Mouse (Mus musculus) midbrain, embryonic 11.5 days (tissue): ENCODE measurements at regions not wholly inside any gene's neighbourhood (a gene's known extent, or its start where the extent isn't known, plus 50 kb on each side); places are given as distances from the start of the nearest gene placed in this dataset.

Experiments
- ATAC-seq: fragments of 200-750 bp; cut with Nextera tagmentation; 2 replicates; pipeline ENCODE4 v1.8.0; 2017; ENCODE audit warnings: moderate TSS enrichment, moderate library complexity; ENCODE audit not compliant: low FRiP score
- DNase-seq: peaks from one replicate; pipeline ENCODE4 v3.0.0; 2015; ENCODE audit warnings: low spot score; ENCODE audit errors: missing footprints
- H3K27ac ChIP-seq: fragments of 300-500 bp; sonication (generic); 2 replicates; pipeline ENCODE4 v1.5.1; 2014; ENCODE audit warnings: low read depth, low read length
- H3K27me3 ChIP-seq: fragments of 300-500 bp; sonication (generic); 2 replicates; pipeline ENCODE4 v1.6.1; 2014; ENCODE audit warnings: mild to moderate bottlenecking, low read length, moderate library complexity, mixed read lengths; ENCODE audit not compliant: control insufficient read depth, insufficient read depth
- H3K36me3 ChIP-seq: fragments of 300-500 bp; sonication (generic); 2 replicates; pipeline ENCODE4 v1.6.1; 2014; ENCODE audit warnings: mild to moderate bottlenecking, low read length, moderate library complexity, mixed read lengths; ENCODE audit not compliant: control insufficient read depth, insufficient read depth
- H3K4me1 ChIP-seq: fragments of 300-500 bp; sonication (generic); 2 replicates; pipeline ENCODE4 v1.6.1; 2014; ENCODE audit warnings: low read length; ENCODE audit not compliant: control insufficient read depth, insufficient read depth
- H3K4me2 ChIP-seq: fragments of 300-500 bp; sonication (generic); 2 replicates; pipeline ENCODE4 v1.6.1; 2014; ENCODE audit warnings: mild to moderate bottlenecking, moderate library complexity
- H3K4me3 ChIP-seq: fragments of 300-500 bp; sonication (generic); 2 replicates; pipeline ENCODE4 v1.5.1; 2014; ENCODE audit warnings: low read depth, low read length
- H3K9ac ChIP-seq: fragments of 300-500 bp; sonication (generic); 2 replicates; pipeline ENCODE4 v1.6.1; 2014; ENCODE audit warnings: low read length
- H3K9me3 ChIP-seq: fragments of 300-500 bp; sonication (generic); 2 replicates; pipeline ENCODE4 v1.6.1; 2016; ENCODE audit warnings: low read length; ENCODE audit not compliant: control insufficient read depth
- WGBS: fragments of 180-500 bp; shearing (Covaris S2); extraction: QIAGEN DNeasy Blood & Tissue Kit; methylation state at CpG from one replicate; pipeline ENCODE4 v1.1.7; 2014; 5-methylcytosine and 5-hydroxymethylcytosine counted together

DNA sequence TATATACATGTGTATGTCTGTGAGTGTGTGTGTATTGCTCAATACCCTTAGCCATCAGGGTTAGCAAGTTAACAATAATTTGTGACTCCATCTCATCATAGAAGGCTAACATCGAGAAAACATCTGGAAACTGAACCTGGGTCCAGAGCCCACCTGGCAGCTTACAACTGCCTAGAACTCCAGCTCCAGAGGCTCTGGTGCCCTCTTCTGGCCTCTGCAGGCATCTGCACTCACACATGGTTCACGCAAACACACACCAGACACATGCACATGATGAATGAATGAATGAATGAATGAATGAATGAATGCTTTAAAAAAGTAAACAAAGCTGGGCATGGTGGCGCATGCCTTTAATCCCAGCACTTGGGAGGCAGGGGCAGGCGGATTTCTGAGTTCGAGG lies 182.8 kb downstream of the Suds3 start:
- Histone ChIP-seq H3K4me1 (no peaks in the 10 kb centered on the region), H3K4me2 (no peak overlapping the region), H3K27ac (no peak overlapping the region), H3K9me3 (no peaks in the 10 kb centered on the region), H3K9ac (no peak overlapping the region), H3K36me3 (no peaks in the 10 kb centered on the region), H3K4me3 (no peak overlapping the region), H3K27me3 (no peaks in the 10 kb centered on the region)
- DNase-seq (no peak), ATAC-seq (no peak)
- WGBS, result 94% methylated on average over 5 of the region's 5 CpGs

- Histone ChIP-seq H3K36me3 (no peaks in the 10 kb centered on the region), H3K27me3 (no peaks in the 10 kb centered on the region), H3K27ac (no peak overlapping the region), H3K4me2 (no peak overlapping the region), H3K9ac (no peak overlapping the region), H3K4me3 (no peak overlapping the region), H3K4me1 (no peaks in the 10 kb centered on the region), H3K9me3 (no peaks in the 10 kb centered on the region)
- no peak for DNase-seq
- WGBS, result 71% methylated on average over 4 of the region's 4 CpGs
- ATAC-seq, result no peak
Measured at GRCm38 (mm10) chr5:116923761-116924160, 192.2 kb downstream of the Suds3 start.

- no peaks in the 10 kb centered on the region for H3K27me3 ChIP-seq
- H3K36me3 ChIP-seq, result no peaks in the 10 kb centered on the region
- no peaks in the 10 kb centered on the region for H3K4me1 ChIP-seq
- H3K27ac ChIP-seq, result no peak overlapping the region
- H3K9me3 ChIP-seq, result no peaks in the 10 kb centered on the region
- no peak for DNase-seq
- ATAC-seq, result no peak
- H3K9ac ChIP-seq, result no peak overlapping the region
- whole genome bisulfite sequencing, result 84% methylated on average over 17 of the region's 17 CpGs
- no peak overlapping the region for H3K4me2 ChIP-seq
- no peak overlapping the region for H3K4me3 ChIP-seq
Measured at GRCm38 (mm10) chr5:116922059-116922671, 193.7 kb downstream of the Suds3 start.

DNA sequence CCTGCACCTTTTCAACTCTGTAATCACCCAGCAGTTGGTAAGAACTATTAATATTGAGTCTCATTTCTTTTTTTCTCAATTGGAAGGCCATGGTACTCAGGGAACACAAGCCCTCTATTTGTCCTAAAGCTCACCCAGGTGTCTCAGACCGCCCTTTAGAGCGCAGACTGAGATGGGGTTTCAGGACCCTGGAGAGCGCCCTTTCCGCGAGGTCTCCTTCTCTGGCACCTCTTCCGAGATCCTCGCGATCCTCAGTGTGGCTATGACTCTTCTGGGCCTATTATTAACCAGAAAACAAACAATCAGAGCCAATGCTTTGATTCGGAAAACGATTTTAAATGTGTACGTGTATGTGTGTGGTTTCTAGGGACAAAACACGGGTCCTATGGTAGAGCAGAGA lies 201.0 kb downstream of the Suds3 start:
- Histone ChIP-seq H3K27ac (no peak overlapping the region), H3K36me3 (no peaks in the 10 kb centered on the region), H3K4me2 (no peak overlapping the region), H3K4me3 (no peak overlapping the region), H3K9me3 (no peaks in the 10 kb centered on the region), H3K27me3 (no peaks in the 10 kb centered on the region), H3K9ac (no peak overlapping the region), H3K4me1 (no peaks in the 10 kb centered on the region)
- peak; percentile 90 for DNase-seq
- WGBS, result 47% methylated on average over 12 of the region's 12 CpGs
- ATAC-seq, result no peak

GRCm38 (mm10) chr5:116900846-116901245 lies 215.1 kb downstream of the Suds3 start:
- Histone ChIP-seq H3K36me3 (no peaks in the 10 kb centered on the region), H3K9ac (no peak overlapping the region), H3K27me3 (no peaks in the 10 kb centered on the region), H3K9me3 (no peaks in the 10 kb centered on the region), H3K27ac (no peak overlapping the region), H3K4me1 (no peaks in the 10 kb centered on the region), H3K4me2 (no peak overlapping the region), H3K4me3 (no peak overlapping the region)
- no peak for ATAC-seq
- DNase-seq, result no peak
- WGBS, result 90% methylated on average over 5 of the region's 5 CpGs

DNA sequence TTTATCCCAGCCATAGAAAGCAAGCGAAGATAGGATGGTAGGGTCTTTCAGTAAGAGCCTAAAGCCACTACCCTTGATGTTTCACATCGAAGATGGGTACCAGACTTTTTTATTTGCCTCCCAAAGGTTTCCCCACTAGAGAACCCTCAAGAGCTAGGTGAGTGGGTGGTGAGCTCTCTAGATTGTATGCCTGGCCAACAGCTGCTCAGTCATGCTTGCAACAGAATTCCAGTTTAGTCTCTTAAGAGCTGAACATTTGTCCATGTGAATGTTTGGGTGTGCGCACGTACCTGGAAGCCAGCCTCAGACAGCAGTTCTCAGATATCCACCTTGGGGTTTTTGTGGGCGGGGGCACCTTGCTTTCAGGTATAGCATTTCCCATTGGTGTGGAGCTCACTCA lies 218.5 kb downstream of the Suds3 start:
- DNase-seq (no peak), ATAC-seq (no peak)
- Histone ChIP-seq H3K27me3 (no peaks in the 10 kb centered on the region), H3K36me3 (no peaks in the 10 kb centered on the region), H3K4me1 (no peaks in the 10 kb centered on the region), H3K27ac (no peak overlapping the region), H3K4me2 (no peak overlapping the region), H3K9ac (no peak overlapping the region), H3K9me3 (no peaks in the 10 kb centered on the region; the same call in 1 of the 2 replicates), H3K4me3 (no peak overlapping the region)
- WGBS, result 80% methylated on average over 5 of the region's 5 CpGs

- WGBS, result 69% methylated on average over 12 of the region's 12 CpGs
- no peak overlapping the region for H3K9ac ChIP-seq
- DNase-seq (no peak), ATAC-seq (no peak)
- no peak overlapping the region for H3K4me2 ChIP-seq
- H3K4me3 ChIP-seq, result no peak overlapping the region
- H3K27me3 ChIP-seq, result no peaks in the 10 kb centered on the region
- H3K27ac ChIP-seq, result no peak overlapping the region; the same call in 1 of the 2 replicates
- no peaks in the 10 kb centered on the region for H3K36me3 ChIP-seq
- no peaks in the 10 kb centered on the region; the same call in 1 of the 2 replicates for H3K9me3 ChIP-seq
- H3K4me1 ChIP-seq, result no peaks in the 10 kb centered on the region
Measured at GRCm38 (mm10) chr5:116895036-116895783, 220.7 kb downstream of the Suds3 start.

GRCm38 (mm10) chr5:116894575-116894974 lies 221.3 kb downstream of the Suds3 start:
- ATAC-seq (no peak), DNase-seq (no peak)
- no peaks in the 10 kb centered on the region for H3K27me3 ChIP-seq
- H3K4me3 ChIP-seq, result no peak overlapping the region
- no peak overlapping the region for H3K4me2 ChIP-seq
- no peaks in the 10 kb centered on the region for H3K4me1 ChIP-seq
- H3K9ac ChIP-seq, result no peak overlapping the region
- H3K9me3 ChIP-seq, result no peaks in the 10 kb centered on the region; the same call in 1 of the 2 replicates
- H3K36me3 ChIP-seq, result no peaks in the 10 kb centered on the region
- no peak overlapping the region for H3K27ac ChIP-seq
- WGBS, result 81% methylated on average over 6 of the region's 6 CpGs

DNA sequence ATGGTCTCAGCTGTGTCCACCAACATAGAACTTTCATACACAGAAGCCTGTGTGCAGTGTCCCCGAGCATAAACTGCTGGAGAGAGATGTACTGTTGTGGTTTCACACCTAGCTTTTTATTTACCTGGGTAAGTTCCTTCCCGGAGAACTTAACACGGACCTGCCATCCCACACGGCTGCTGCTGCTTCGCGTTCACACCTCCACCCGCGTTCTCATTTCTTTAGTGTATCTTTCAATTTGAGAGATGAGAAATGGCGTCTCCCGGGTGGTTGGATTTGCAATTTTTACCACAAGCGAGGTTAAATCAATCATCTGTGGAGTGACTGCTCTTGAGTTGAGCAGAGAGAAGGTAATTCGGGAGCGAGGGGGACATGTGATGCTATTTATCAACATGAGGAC lies 223.0 kb downstream of the Suds3 start:
- 91% methylated on average over 13 of the region's 13 CpGs for WGBS
- Histone ChIP-seq H3K4me2 (no peak overlapping the region), H3K27ac (no peak overlapping the region), H3K4me3 (no peak overlapping the region), H3K9me3 (no peaks in the 10 kb centered on the region; the same call in 1 of the 2 replicates), H3K36me3 (no peaks in the 10 kb centered on the region), H3K4me1 (no peaks in the 10 kb centered on the region), H3K27me3 (no peaks in the 10 kb centered on the region), H3K9ac (no peak overlapping the region)
- ATAC-seq, result no peak
- no peak for DNase-seq
